Mouse (Mus musculus): ENCODE data around the gene Hmgcs2. TPM values are rescaled to one million over a fixed set of nuclear protein-coding genes. Genes with fewer than 3 reads are reported as not detected.
A peak's percentile ranks its signal among the peaks of the same experiment; 100 is the strongest.
"Not testable (repeated sequence)": the region's sequence is repeated elsewhere in the genome, so short reads cannot be mapped to it uniquely, and the experiment has no call there.

Gene Hmgcs2
- polyA plus RNA-seq, 2 experiments: 0.91 to 2.5 TPM

DNA sequence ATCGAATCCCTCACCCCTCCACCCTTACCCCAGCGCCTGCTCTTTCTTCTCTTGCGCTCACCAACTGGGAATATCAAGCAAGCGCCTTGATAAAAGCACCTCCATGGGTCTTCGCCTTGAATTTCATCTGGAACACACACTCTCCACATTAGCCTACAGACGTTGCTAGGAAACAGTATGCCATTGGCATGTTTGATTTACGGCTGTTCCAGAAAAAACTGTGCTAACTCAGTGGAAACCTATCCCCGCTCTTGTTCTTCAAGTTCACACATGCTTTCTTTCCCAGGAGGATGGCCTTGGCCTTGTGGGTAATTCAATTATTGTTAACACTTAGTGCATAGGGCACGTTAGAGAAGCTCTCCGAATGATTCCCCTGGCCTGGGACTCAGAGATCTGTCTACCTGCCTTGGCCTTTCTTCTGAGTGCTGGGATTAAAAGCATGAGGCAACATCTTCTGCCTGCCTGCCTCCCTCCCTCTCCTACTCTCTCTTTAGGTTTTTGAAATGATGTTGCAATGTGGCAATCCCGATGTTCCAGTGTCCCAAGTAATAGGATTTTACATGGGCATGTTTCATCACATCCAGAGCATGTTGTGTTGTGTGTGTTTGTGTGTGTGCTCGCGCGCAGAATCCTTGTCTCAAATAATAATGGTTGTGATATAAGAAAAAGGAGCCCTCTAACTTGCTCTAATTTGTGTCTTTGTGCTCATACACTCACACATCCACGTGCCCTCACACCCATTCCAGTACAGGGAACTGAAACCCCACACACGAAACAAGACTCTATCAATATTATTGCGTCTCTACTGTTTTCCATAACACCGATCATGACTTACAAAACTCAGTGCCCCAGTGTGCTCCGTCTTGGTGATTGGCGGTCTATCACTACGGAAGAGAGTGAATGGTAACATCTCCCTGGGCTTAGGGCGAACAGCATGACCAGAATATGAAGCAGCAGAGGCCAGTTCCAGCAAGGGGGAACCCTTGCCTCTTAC, 56.7 kb downstream of the Hmgcs2 start:
- H3K4me1 ChIP-seq (ENCODE audit: control insufficient read depth, insufficient read depth, low read length): peaks cover 31% of the 10 kb centered on the region
- H3K27me3 ChIP-seq (ENCODE audit: control insufficient read depth, insufficient read depth, low read length): no peaks in the 10 kb centered on the region
- H3K9me3 ChIP-seq (ENCODE audit: control insufficient read depth, low read length): no peaks in the 10 kb centered on the region
- 0 out of 2 replicates have a peak overlapping the region, but pooled peaks have one; percentile 5 for H3K27ac ChIP-seq (replicated peaks; ENCODE audit: low read depth, low read length)
- ATAC-seq (ENCODE audit: low FRiP score, low read depth) (no peak), DNase-seq (ENCODE audit: low spot score) (peak; percentile 68)
- peak overlapping the region; percentile 85; the same call in 1 of the 2 replicates for H3K4me2 ChIP-seq (replicated peaks; ENCODE audit: low read depth, low read length, severe bottlenecking)
- H3K36me3 ChIP-seq (ENCODE audit: control insufficient read depth, insufficient read depth, low read length): peaks cover 16% of the 10 kb centered on the region
- no peak overlapping the region for H3K9ac ChIP-seq (ENCODE audit: low read depth, low read length, severe bottlenecking)
- TF ChIP-seq POLR2A (IDR thresholded peaks at IDR 0.05; ENCODE audit: borderline replicate concordance, extremely low read depth, insufficient read depth, insufficient read length): no peak
- no peak overlapping the region for H3K4me3 ChIP-seq (replicated peaks; ENCODE audit: low read length)
- WGBS: 68% methylated on average over 22 of the region's 22 CpGs

DNA sequence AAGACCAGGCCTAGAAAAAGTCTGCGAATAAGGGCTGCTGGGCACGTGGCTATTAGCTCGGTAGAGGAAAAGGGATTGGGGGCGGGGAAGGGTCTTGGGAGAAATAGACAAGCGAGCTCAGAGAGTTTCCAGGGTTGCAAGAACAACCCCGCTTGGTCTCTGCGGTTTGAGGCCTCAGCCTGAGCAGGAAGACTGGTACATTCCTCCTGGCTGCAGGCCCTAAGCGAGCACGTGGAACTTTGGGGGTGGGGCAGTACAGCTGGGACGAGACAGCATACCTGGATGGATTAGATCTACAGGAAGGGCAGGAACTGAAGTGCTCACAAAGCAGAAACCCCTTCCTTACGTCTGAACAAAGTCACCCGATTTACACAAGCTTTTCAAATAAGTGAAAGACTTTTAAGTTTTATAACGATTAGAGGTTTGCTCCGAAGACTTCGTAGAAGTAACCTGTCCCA, 58.4 kb downstream of the Hmgcs2 start:
- WGBS: 3% methylated on average over 15 of the region's 15 CpGs
- H3K36me3 ChIP-seq (ENCODE audit: control insufficient read depth, insufficient read depth, low read length): peaks cover 9% of the 10 kb centered on the region
- H3K27ac ChIP-seq (replicated peaks; ENCODE audit: low read depth, low read length): peak overlapping the region; percentile 86
- H3K4me1 ChIP-seq (ENCODE audit: control insufficient read depth, insufficient read depth, low read length): peaks cover 31% of the 10 kb centered on the region
- peak overlapping the region; percentile 63 for H3K4me3 ChIP-seq (replicated peaks; ENCODE audit: low read length)
- no peaks in the 10 kb centered on the region for H3K9me3 ChIP-seq (ENCODE audit: control insufficient read depth, low read length)
- peak; percentile 61 for DNase-seq (ENCODE audit: low spot score)
- peak overlapping the region; percentile 85 for H3K4me2 ChIP-seq (replicated peaks; ENCODE audit: low read depth, low read length, severe bottlenecking)
- TF ChIP-seq POLR2A (IDR thresholded peaks at IDR 0.05; ENCODE audit: borderline replicate concordance, extremely low read depth, insufficient read depth, insufficient read length): no peak
- no peaks in the 10 kb centered on the region for H3K27me3 ChIP-seq (ENCODE audit: control insufficient read depth, insufficient read depth, low read length)
- H3K9ac ChIP-seq (ENCODE audit: low read depth, low read length, severe bottlenecking): peak overlapping the region; percentile 67
- peak; percentile 45 for ATAC-seq (ENCODE audit: low FRiP score, low read depth)

DNA sequence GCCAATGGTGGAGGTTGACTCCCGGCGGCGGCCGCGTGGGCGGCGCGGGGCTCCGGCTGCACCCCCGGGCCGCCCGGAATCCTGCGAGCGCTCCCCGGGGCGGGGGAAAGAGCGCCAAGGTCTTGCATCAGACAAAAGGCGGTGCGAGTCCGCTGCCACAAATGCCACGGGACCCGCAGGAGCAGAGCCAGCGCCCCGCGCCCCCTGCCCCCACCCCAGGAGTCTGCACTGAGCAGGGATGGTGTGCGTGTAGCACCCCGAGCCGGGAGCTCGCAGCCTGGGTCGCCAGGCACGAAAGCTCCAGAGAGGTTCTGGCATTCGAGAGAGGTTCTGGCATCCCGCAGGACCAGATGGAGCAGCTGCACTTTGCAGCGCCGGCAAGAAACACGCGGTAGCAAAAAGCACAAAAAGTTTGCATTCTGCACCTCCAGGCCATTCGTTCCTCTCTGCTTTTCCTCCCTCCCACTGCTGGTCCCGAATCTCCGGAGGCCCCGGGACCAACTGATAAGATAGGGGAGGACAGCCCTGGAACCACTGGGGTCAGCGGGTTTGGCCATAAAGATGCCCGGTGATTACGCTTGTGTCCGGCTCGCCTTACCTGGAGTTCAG, 59.0 kb downstream of the Hmgcs2 start:
- peaks cover 31% of the 10 kb centered on the region for H3K4me1 ChIP-seq (ENCODE audit: control insufficient read depth, insufficient read depth, low read length)
- peak overlapping the region; percentile 85 for H3K4me2 ChIP-seq (replicated peaks; ENCODE audit: low read depth, low read length, severe bottlenecking)
- under 1% methylated on average over 39 of the region's 46 CpGs for WGBS

DNA sequence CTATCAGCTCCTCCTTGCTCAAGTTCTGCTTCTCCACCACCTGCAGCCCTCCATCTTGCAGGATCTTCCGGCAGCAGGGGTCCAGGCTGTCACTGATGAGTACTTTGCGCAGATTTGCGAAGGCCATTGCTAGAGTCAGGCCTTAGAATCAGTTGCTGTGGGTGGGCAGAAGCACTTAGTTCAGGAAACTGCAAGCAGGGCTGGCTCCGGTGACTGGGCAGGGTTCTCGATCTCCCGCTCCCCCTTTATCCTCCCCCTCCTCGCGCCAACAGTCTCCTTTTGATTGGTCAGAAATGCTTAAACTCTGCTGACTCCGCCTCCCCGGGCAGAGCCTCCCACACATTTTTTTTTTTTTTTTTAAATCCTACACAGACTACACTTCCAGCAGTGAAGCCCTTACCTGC, 59.5 kb downstream of the Hmgcs2 start, which contains the start of gene Phgdh:
TSS of gene Phgdh (minus strand) at position 285 of the 404 bp plus-strand sequence.
- H3K36me3 ChIP-seq (ENCODE audit: control insufficient read depth, insufficient read depth, low read length); H3K9me3 ChIP-seq (ENCODE audit: control insufficient read depth, low read length); H3K27me3 ChIP-seq (ENCODE audit: control insufficient read depth, insufficient read depth, low read length): not testable (repeated sequence)
- peak; percentile 88 for ATAC-seq (ENCODE audit: low FRiP score, low read depth)
- peak within 1 kb of the TSS; percentile 86 for H3K27ac ChIP-seq (replicated peaks; ENCODE audit: low read depth, low read length)
- DNase-seq (ENCODE audit: low spot score): peak; percentile 90
- peak within 1 kb of the TSS; percentile 67 for H3K9ac ChIP-seq (ENCODE audit: low read depth, low read length, severe bottlenecking)
- peak within 1 kb of the TSS; percentile 63 for H3K4me3 ChIP-seq (replicated peaks; ENCODE audit: low read length)
- WGBS: 0% methylated on average over 9 of the region's 10 CpGs
- peak within 1 kb of the TSS; percentile 85 for H3K4me2 ChIP-seq (replicated peaks; ENCODE audit: low read depth, low read length, severe bottlenecking)
- peaks cover 31% of the 10 kb centered on the region for H3K4me1 ChIP-seq (ENCODE audit: control insufficient read depth, insufficient read depth, low read length)

More for the DNA sequence above, 59.0 kb downstream of the Hmgcs2 start:
- H3K36me3 ChIP-seq (ENCODE audit: control insufficient read depth, insufficient read depth, low read length): peaks cover 4% of the 10 kb centered on the region
- no peak for TF ChIP-seq POLR2A (IDR thresholded peaks at IDR 0.05; ENCODE audit: borderline replicate concordance, extremely low read depth, insufficient read depth, insufficient read length)
- H3K27ac ChIP-seq (replicated peaks; ENCODE audit: low read depth, low read length): peak overlapping the region; percentile 86
- no peaks in the 10 kb centered on the region for H3K27me3 ChIP-seq (ENCODE audit: control insufficient read depth, insufficient read depth, low read length)
- peak overlapping the region; percentile 67 for H3K9ac ChIP-seq (ENCODE audit: low read depth, low read length, severe bottlenecking)
- peak; percentile 45 for DNase-seq (ENCODE audit: low spot score)
- peak overlapping the region; percentile 63 for H3K4me3 ChIP-seq (replicated peaks; ENCODE audit: low read length)
- ATAC-seq (ENCODE audit: low FRiP score, low read depth): peak; percentile 51
- no peaks in the 10 kb centered on the region for H3K9me3 ChIP-seq (ENCODE audit: control insufficient read depth, low read length)

DNA sequence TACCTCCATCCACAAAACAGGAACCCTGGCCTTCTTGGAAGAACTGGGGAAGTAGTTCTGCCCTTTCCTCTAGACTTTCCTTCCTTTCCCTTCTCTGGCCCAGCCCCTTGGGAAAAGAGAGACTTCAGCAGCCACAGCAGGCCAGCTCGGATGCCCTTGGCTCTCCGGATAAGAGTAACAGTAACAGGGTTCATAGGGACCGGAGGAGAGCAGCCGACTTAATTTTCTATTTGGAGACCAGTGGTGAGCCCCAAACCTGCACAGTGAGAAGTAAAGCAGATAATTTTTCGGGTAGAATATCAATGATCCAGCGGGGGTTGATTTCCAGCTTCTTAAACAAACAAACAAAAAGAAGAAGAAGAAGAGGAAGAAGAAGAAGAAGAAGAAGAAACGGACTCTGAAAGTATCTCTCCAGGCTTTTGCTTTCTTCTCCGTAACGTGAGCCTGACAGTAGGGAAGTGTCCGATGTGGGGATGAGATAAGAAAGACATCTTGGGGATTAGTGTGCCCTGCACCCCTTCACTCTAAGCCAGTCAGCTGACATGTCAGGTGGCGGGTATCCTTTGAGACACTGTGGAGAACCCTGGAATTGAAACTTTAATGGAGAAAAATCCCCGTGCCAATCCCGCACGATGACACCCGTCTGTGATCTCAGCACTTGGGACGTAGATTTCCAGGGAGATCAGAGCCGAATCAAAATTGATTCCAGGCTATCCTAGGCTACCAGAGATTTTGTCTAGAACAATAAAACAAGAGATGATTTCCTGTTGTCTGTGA, 60.8 kb downstream of the Hmgcs2 start:
- H3K4me1 ChIP-seq (ENCODE audit: control insufficient read depth, insufficient read depth, low read length): peaks cover 26% of the 10 kb centered on the region
- DNase-seq (ENCODE audit: low spot score) (no peak), ATAC-seq (ENCODE audit: low FRiP score, low read depth) (no peak)
- no peak for TF ChIP-seq POLR2A (IDR thresholded peaks at IDR 0.05; ENCODE audit: borderline replicate concordance, extremely low read depth, insufficient read depth, insufficient read length)
- H3K4me2 ChIP-seq (replicated peaks; ENCODE audit: low read depth, low read length, severe bottlenecking): no peak overlapping the region
- no peaks in the 10 kb centered on the region for H3K27me3 ChIP-seq (ENCODE audit: control insufficient read depth, insufficient read depth, low read length)
- H3K27ac ChIP-seq (replicated peaks; ENCODE audit: low read depth, low read length): no peak overlapping the region
- H3K9ac ChIP-seq (ENCODE audit: low read depth, low read length, severe bottlenecking): no peak overlapping the region
- no peaks in the 10 kb centered on the region for H3K9me3 ChIP-seq (ENCODE audit: control insufficient read depth, low read length)
- H3K4me3 ChIP-seq (replicated peaks; ENCODE audit: low read length): no peak overlapping the region
- 83% methylated on average over 17 of the region's 17 CpGs for WGBS
- H3K36me3 ChIP-seq (ENCODE audit: control insufficient read depth, insufficient read depth, low read length): no peaks in the 10 kb centered on the region
